12 mouse cellular contexts compared by ENCODE assay signal in genomic region chr15:59248477-59249260, GRCm38 (mm10).
DNase-seq lines count a peak whose midpoint lies in the region; ATAC-seq and TF ChIP-seq lines count a peak whose summit lies in the region.
"Had no signal": no experiment of that assay in that cellular context is flagged by ENCODE, and none has a peak within 500 bp of the region (broad histone marks: within the 10 kb centered on the region; RNA-seq: fewer than 3 reads in every experiment).

No protein-coding gene starts in this region.

- H3K36me3 ChIP-seq in lung, embryonic 14.5 days (ENCODE audit: insufficient read depth): no peaks in the 10 kb centered on the region
- H3K36me3 ChIP-seq in embryonic facial prominence, embryonic 13.5 days: no peaks in the 10 kb centered on the region
- no peaks in the 10 kb centered on the region for H3K36me3 ChIP-seq in stomach, embryonic 14.5 days (ENCODE audit: control insufficient read depth, insufficient read depth, low read length)
- H3K36me3 ChIP-seq: midbrain, embryonic 10.5 days; neural tube, embryonic 12.5 days had no signal

- no peak overlapping the region for H3K4me3 ChIP-seq in lung, embryonic 14.5 days (ENCODE audit: low read depth, low read length)
- H3K4me3 ChIP-seq in embryonic facial prominence, embryonic 13.5 days: no peak overlapping the region
- no peak overlapping the region for H3K4me3 ChIP-seq in stomach, embryonic 14.5 days (ENCODE audit: low read depth, low read length)
- H3K4me3 ChIP-seq: midbrain, embryonic 10.5 days; neural tube, embryonic 12.5 days had no signal

- no peak overlapping the region for H3K27ac ChIP-seq in lung, embryonic 14.5 days (ENCODE audit: low read depth)
- peak overlapping the region; percentile 39; the same call in 1 of the 2 replicates for H3K27ac ChIP-seq in embryonic facial prominence, embryonic 13.5 days
- H3K27ac ChIP-seq in stomach, embryonic 14.5 days (ENCODE audit: low read length): no peak overlapping the region
- H3K27ac ChIP-seq: midbrain, embryonic 10.5 days; neural tube, embryonic 12.5 days had no signal

- no peak overlapping the region for H3K4me2 ChIP-seq in lung, embryonic 14.5 days
- H3K4me2 ChIP-seq in embryonic facial prominence, embryonic 13.5 days: peak overlapping the region; percentile 31
- no peak overlapping the region for H3K4me2 ChIP-seq in stomach, embryonic 14.5 days (replicated peaks; ENCODE audit: low read depth, low read length)
- H3K4me2 ChIP-seq: neural tube, embryonic 12.5 days had no signal

- no peaks in the 10 kb centered on the region for H3K9me3 ChIP-seq in lung, embryonic 14.5 days (ENCODE audit: low read depth, low read length)
- H3K9me3 ChIP-seq in embryonic facial prominence, embryonic 13.5 days: no peaks in the 10 kb centered on the region
- H3K9me3 ChIP-seq in stomach, embryonic 14.5 days (ENCODE audit: control insufficient read depth, low read depth, low read length): no peaks in the 10 kb centered on the region
- H3K9me3 ChIP-seq: midbrain, embryonic 10.5 days; neural tube, embryonic 12.5 days had no signal

- no peaks in the 10 kb centered on the region for H3K27me3 ChIP-seq in lung, embryonic 14.5 days (ENCODE audit: insufficient read depth, low read length)
- H3K27me3 ChIP-seq in embryonic facial prominence, embryonic 13.5 days: no peaks in the 10 kb centered on the region
- H3K27me3 ChIP-seq in stomach, embryonic 14.5 days (ENCODE audit: control insufficient read depth, insufficient read depth, low read length): no peaks in the 10 kb centered on the region
- H3K27me3 ChIP-seq: neural tube, embryonic 12.5 days had no signal

- peak; percentile 47; the same call in 1 of the 2 replicates for ATAC-seq in lung, embryonic 14.5 days (ENCODE audit: insufficient read depth)
- no peak for ATAC-seq in embryonic facial prominence, embryonic 13.5 days (ENCODE audit: insufficient number of reproducible peaks, insufficient read depth, low FRiP score, low TSS enrichment, low read depth)
- ATAC-seq in stomach, embryonic 14.5 days (ENCODE audit: insufficient number of reproducible peaks, insufficient read depth, low FRiP score, low read depth): peak; percentile 14; the same call in 1 of the 2 replicates
- ATAC-seq: intestine, embryonic 16.5 days had no signal

- H3K9ac ChIP-seq in lung, embryonic 14.5 days: no peak overlapping the region
- H3K9ac ChIP-seq in embryonic facial prominence, embryonic 13.5 days: no peak overlapping the region
- no peak overlapping the region for H3K9ac ChIP-seq in stomach, embryonic 14.5 days (replicated peaks; ENCODE audit: low read depth, low read length)
- H3K9ac ChIP-seq: neural tube, embryonic 12.5 days had no signal

- WGBS in lung, embryonic 14.5 days: 62% methylated on average over 9 of the region's 12 CpGs
- WGBS in embryonic facial prominence, embryonic 13.5 days: 42% methylated on average over 11 of the region's 12 CpGs
- 54% methylated on average over 12 of the region's 12 CpGs for WGBS in stomach, embryonic 14.5 days

- H3K4me1 ChIP-seq in lung, embryonic 14.5 days (ENCODE audit: insufficient read depth): 0 out of 2 replicates have a peak, but pooled peaks cover 2% of the 10 kb centered on the region
- peaks cover 5% of the 10 kb centered on the region; the same call in 1 of the 2 replicates for H3K4me1 ChIP-seq in embryonic facial prominence, embryonic 13.5 days
- H3K4me1 ChIP-seq in stomach, embryonic 14.5 days (ENCODE audit: control insufficient read depth, insufficient read depth, low read length): peaks cover 7% of the 10 kb centered on the region; the same call in 1 of the 2 replicates
- H3K4me1 ChIP-seq: neural tube, embryonic 12.5 days had no signal

- peak; percentile 64 for DNase-seq in lung, embryonic 14.5 days
- no peak for DNase-seq in lung, postnatal 4 days
- peak; percentile 12 to 50 for DNase-seq in kidney, postnatal 25 days
- DNase-seq in thymus, postnatal 25 days: no peak
- DNase-seq in cerebellum, adult 18-20 months: no peak
- DNase-seq: cerebellum, adult 2 months; spleen, adult 18-20 months had no signal

- no peak for TF ChIP-seq CTCF in lung, embryonic 14.5 days (IDR thresholded peaks at IDR 0.05; ENCODE audit: low read depth)

Comparison
In these comparisons a context has a peak if more than half of its experiments do, and no peak if none do; other contexts are left out.
1. DNase-seq: peak in lung, embryonic 14.5 days (single experiment) and kidney, postnatal 25 days (2 of 2); none in lung, postnatal 4 days (0 of 2), thymus, postnatal 25 days (single experiment) and cerebellum, adult 18-20 months (0 of 2).